ENCODE assay signal across 8 mouse cellular contexts in genomic region chr11:120629341-120629730, GRCm38 (mm10). TPM values are rescaled to one million over a fixed set of nuclear protein-coding genes. Genes with fewer than 3 reads are reported as not detected.
DNase-seq lines count a peak whose midpoint lies in the region; ATAC-seq and TF ChIP-seq lines count a peak whose summit lies in the region.

No protein-coding gene starts in this region.

- DNase-seq in heart, adult 2 months: peak; percentile 56 to 67
- DNase-seq in heart, postnatal 14 days: no peak
- DNase-seq in ZHBTc4 (ENCODE audit: low read depth, low spot score): peak; percentile 67
- DNase-seq in hindbrain, embryonic 11.5 days (ENCODE audit: low spot score): no peak
- DNase-seq in liver, adult 2 months (ENCODE audit: extremely low read depth, low read depth, low spot score): peak; percentile 91
- peak; percentile 68 for DNase-seq in skeletal muscle tissue, adult 2 months (ENCODE audit: low read depth, low spot score)
- no peak for DNase-seq in urinary bladder, adult 18-20 months (ENCODE audit: low spot score in 2 of 2)
- no peak for DNase-seq in left cerebral cortex, adult 11 months (ENCODE audit: low spot score)

- 73% methylated on average over 23 of the region's 23 CpGs for WGBS in heart, adult 2 months
- WGBS in hindbrain, embryonic 11.5 days: 80% methylated on average over 21 of the region's 23 CpGs
- 10% methylated on average over 23 of the region's 23 CpGs for WGBS in liver, adult 2 months

- H3K36me3 ChIP-seq in heart, adult 2 months (ENCODE audit: control insufficient read depth, insufficient read depth, low read length): no peaks in the 10 kb centered on the region
- peaks cover 3% of the 10 kb centered on the region for H3K36me3 ChIP-seq in hindbrain, embryonic 11.5 days (ENCODE audit: control insufficient read depth, insufficient read depth, low read length)
- no peaks in the 10 kb centered on the region for H3K36me3 ChIP-seq in liver, adult 2 months (ENCODE audit: control insufficient read depth, insufficient read depth, low read length)

- no peak for ATAC-seq in hindbrain, embryonic 11.5 days (ENCODE audit: low FRiP score)

- peaks cover 27% of the 10 kb centered on the region for H3K4me1 ChIP-seq in heart, adult 2 months (ENCODE audit: control insufficient read depth, insufficient read depth, low read length)
- peaks cover 15% of the 10 kb centered on the region for H3K4me1 ChIP-seq in hindbrain, embryonic 11.5 days (replicated peaks; ENCODE audit: control insufficient read depth, insufficient read depth, low read length)
- peaks cover 39% of the 10 kb centered on the region for H3K4me1 ChIP-seq in liver, adult 2 months (ENCODE audit: control insufficient read depth, insufficient read depth, low read length)

- intact Hi-C loops in heart, adult 2 months (cut with DNase I): no loop called here
- intact Hi-C loops in heart, postnatal 14 days (cut with DNase I): no loop called here

- no peaks in the 10 kb centered on the region for H3K27me3 ChIP-seq in heart, adult 2 months (ENCODE audit: control insufficient read depth, insufficient read depth, low read length)
- no peaks in the 10 kb centered on the region for H3K27me3 ChIP-seq in hindbrain, embryonic 11.5 days (ENCODE audit: control insufficient read depth, insufficient read depth, low read length)
- H3K27me3 ChIP-seq in liver, adult 2 months (ENCODE audit: control insufficient read depth, insufficient read depth, low read length): no peaks in the 10 kb centered on the region

- H3K9ac ChIP-seq in heart, adult 2 months (ENCODE audit: low read depth, low read length): peak overlapping the region; percentile 27; the same call in 1 of the 2 replicates
- no peak overlapping the region for H3K9ac ChIP-seq in hindbrain, embryonic 11.5 days (ENCODE audit: low read depth, low read length)
- peak overlapping the region; percentile 80 for H3K9ac ChIP-seq in liver, adult 2 months (ENCODE audit: low read depth, low read length)

- peaks cover 5% of the 10 kb centered on the region; the same call in 1 of the 2 replicates for H3K79me2 ChIP-seq in heart, adult 2 months (replicated peaks; ENCODE audit: control insufficient read depth, insufficient read depth, low read length)
- peaks cover 7% of the 10 kb centered on the region; the same call in 1 of the 2 replicates for H3K79me2 ChIP-seq in liver, adult 2 months (ENCODE audit: control insufficient read depth, insufficient read depth, low read length)

- no peaks in the 10 kb centered on the region for H3K9me3 ChIP-seq in hindbrain, embryonic 11.5 days (ENCODE audit: control insufficient read depth, low read length)

- no peak for TF ChIP-seq EP300 in heart, adult 2 months (IDR thresholded peaks at IDR 0.05; ENCODE audit: insufficient read depth, low read depth, low read length)

- peak; percentile 8; the same call in 1 of the 2 replicates for TF ChIP-seq POLR2A in heart, adult 2 months (IDR thresholded peaks at IDR 0.05; ENCODE audit: insufficient read depth, low read depth, low read length)
- peak; percentile 86 for TF ChIP-seq POLR2A in liver, adult 2 months (IDR thresholded peaks at IDR 0.05; ENCODE audit: extremely low read depth, insufficient read depth, low read length)

- peak overlapping the region; percentile 69 for H3K27ac ChIP-seq in heart, adult 2 months
- 0 out of 2 replicates have a peak overlapping the region, but pooled peaks have one; percentile 12 for H3K27ac ChIP-seq in hindbrain, embryonic 11.5 days (ENCODE audit: low read depth, low read length)
- H3K27ac ChIP-seq in liver, adult 2 months (replicated peaks; ENCODE audit: insufficient read depth, low read depth, low read length): peak overlapping the region; percentile 90

- H3K4me3 ChIP-seq in heart, adult 2 months: no peak overlapping the region
- H3K4me3 ChIP-seq in hindbrain, embryonic 11.5 days (ENCODE audit: low read depth, low read length): no peak overlapping the region
- peak overlapping the region; percentile 64 for H3K4me3 ChIP-seq in liver, adult 2 months (ENCODE audit: insufficient read depth, low read depth, low read length)

- no peak for TF ChIP-seq CTCF in heart, adult 2 months (IDR thresholded peaks at IDR 0.05)
- no peak for TF ChIP-seq CTCF in liver, adult 2 months (IDR thresholded peaks at IDR 0.05; ENCODE audit: low read depth, low read length)

- no peak overlapping the region for H3K4me2 ChIP-seq in hindbrain, embryonic 11.5 days (replicated peaks; ENCODE audit: low read depth, low read length)

RNA-seq across cellular contexts. Expression of gene Mafg, which starts 4.1 kb away (rescaled TPM):
- 10 to 100 TPM; 35.7 to 45.2 TPM for total RNA-seq in heart, adult 2 months (2021)
- polyA plus RNA-seq in heart, adult 2 months (2012; rRNA removed): 32.8 and 37.2 TPM in 2 replicates
- total RNA-seq in heart, postnatal 14 days (2021): 10 to 100 TPM; 33.7 to 41.0 TPM
- polyA plus RNA-seq in hindbrain, embryonic 11.5 days (2014; fragmentation: Nextera tagmentation; extraction: Ambion mirVana): 21.8 and 23.5 TPM in 2 replicates
- 41.9 and 44.2 TPM in 2 replicates for total RNA-seq in liver, adult 2 months (2014; rRNA removed)
- 60.5 and 64.2 TPM in 2 replicates for polyA plus RNA-seq in liver, adult 2 months (2012; rRNA removed)

RNA-seq across cellular contexts. Expression of gene Sirt7, which starts 4.3 kb away (rescaled TPM):
- total RNA-seq in heart, adult 2 months (2021): 1 to 10 TPM; 7.0 to 7.4 TPM
- 23.7 and 25.9 TPM in 2 replicates for polyA plus RNA-seq in heart, adult 2 months (2012; rRNA removed)
- total RNA-seq in heart, postnatal 14 days (2021): 10 to 100 TPM; 10.8 to 12.3 TPM
- polyA plus RNA-seq in hindbrain, embryonic 11.5 days (2014; fragmentation: Nextera tagmentation; extraction: Ambion mirVana): 33.2 and 36.6 TPM in 2 replicates
- 31.1 and 36.3 TPM in 2 replicates for total RNA-seq in liver, adult 2 months (2014; rRNA removed)
- polyA plus RNA-seq in liver, adult 2 months (2012; rRNA removed): 69.7 and 72.1 TPM in 2 replicates

RNA-seq across cellular contexts. Expression of gene Pcyt2, which starts 11.6 kb away (rescaled TPM):
- total RNA-seq in heart, adult 2 months (2021): 10 to 100 TPM; 51.8 to 55.6 TPM
- polyA plus RNA-seq in heart, adult 2 months (2012; rRNA removed): 111 and 125 TPM in 2 replicates
- total RNA-seq in heart, postnatal 14 days (2021): 10 to 100 TPM; 47.7 to 49.4 TPM
- polyA plus RNA-seq in hindbrain, embryonic 11.5 days (2014; fragmentation: Nextera tagmentation; extraction: Ambion mirVana): 104 and 105 TPM in 2 replicates
- total RNA-seq in liver, adult 2 months (2014; rRNA removed): 494 and 540 TPM in 2 replicates
- 1,294 and 1,652 TPM in 2 replicates for polyA plus RNA-seq in liver, adult 2 months (2012; rRNA removed)

RNA-seq across cellular contexts. Expression of gene Pycr1, which starts 14.2 kb away (rescaled TPM):
- 1 to 10 TPM in 1 of 2 experiments, under 1 TPM in 1; 0.81 to 1.2 TPM for total RNA-seq in heart, adult 2 months (2021)
- 3.9 and 4.9 TPM in 2 replicates for polyA plus RNA-seq in heart, adult 2 months (2012; rRNA removed)
- 1 to 10 TPM; 1.9 to 2.1 TPM for total RNA-seq in heart, postnatal 14 days (2021)
- 28.2 and 30.2 TPM in 2 replicates for polyA plus RNA-seq in hindbrain, embryonic 11.5 days (2014; fragmentation: Nextera tagmentation; extraction: Ambion mirVana)
- 0.47 and 2.6 TPM in 2 replicates for total RNA-seq in liver, adult 2 months (2014; rRNA removed)
- polyA plus RNA-seq in liver, adult 2 months (2012; rRNA removed): 0.25 and 0.61 TPM in 2 replicates

RNA-seq across cellular contexts. Expression of gene Myadml2, which starts 18.6 kb away (rescaled TPM):
- 10 to 100 TPM; 77.6 to 87.3 TPM for total RNA-seq in heart, adult 2 months (2021)
- 55.1 and 68.3 TPM in 2 replicates for polyA plus RNA-seq in heart, adult 2 months (2012; rRNA removed)
- total RNA-seq in heart, postnatal 14 days (2021): 10 to 100 TPM; 51.4 to 58.5 TPM
- 0.19 and 0.49 TPM in 2 replicates for polyA plus RNA-seq in hindbrain, embryonic 11.5 days (2014; fragmentation: Nextera tagmentation; extraction: Ambion mirVana)
- not detected in 2 replicates for total RNA-seq in liver, adult 2 months (2014; rRNA removed)
- not detected in 2 replicates for polyA plus RNA-seq in liver, adult 2 months (2012; rRNA removed)

Comparison
In these comparisons a context has a peak if more than half of its experiments do, and no peak if none do; other contexts are left out.
1. DNase-seq: peak in heart, adult 2 months (2 of 2), ZHBTc4 (single experiment), liver, adult 2 months (single experiment) and skeletal muscle tissue, adult 2 months (single experiment); none in heart, postnatal 14 days (0 of 2), hindbrain, embryonic 11.5 days (single experiment), urinary bladder, adult 18-20 months (0 of 2) and left cerebral cortex, adult 11 months (single experiment).
2. H3K27ac ChIP-seq: peak in every context shown above with its lines; median percentile 90 in liver, adult 2 months; 69 in heart, adult 2 months; 12 in hindbrain, embryonic 11.5 days.